Mouse (Mus musculus) heart, embryonic 15.5 days (tissue): ENCODE data around the gene Mpeg1. TPM values are rescaled to one million over a fixed set of nuclear protein-coding genes. Genes with fewer than 3 reads are reported as not detected.

ENCODE experiments used
- polyA plus RNA-seq: library from polyadenylated mRNA; unstranded; fragments of >200 nt; fragmentation: Nextera tagmentation; extraction: Ambion mirVana; gene quantifications from 2 replicates; pipeline ENCODE4 v1.2.1, GENCODE M21; 2015

Mpeg1 gene
- polyA plus RNA-seq, 1 experiment from 2014 or later: 0.54 TPM

Other genes starting within 250 kb of the Mpeg1 start
- not detected in 2 replicates for gene Olfr1432, start 228.2 kb upstream of the Mpeg1 start, polyA plus RNA-seq
- gene Olfr262, start 219.1 kb upstream of the Mpeg1 start, polyA plus RNA-seq: not detected in 2 replicates
- not detected in 2 replicates for gene Olfr235, start 199.7 kb upstream of the Mpeg1 start, polyA plus RNA-seq
- gene Olfr1434, start 180.9 kb upstream of the Mpeg1 start, polyA plus RNA-seq: not detected in 2 replicates
- gene Olfr1436, start 161.6 kb upstream of the Mpeg1 start, polyA plus RNA-seq: not detected in 2 replicates
- gene Olfr1437, start 135.7 kb upstream of the Mpeg1 start, polyA plus RNA-seq: not detected in 2 replicates
- not detected in 2 replicates for gene Olfr1438-ps1, start 124.9 kb upstream of the Mpeg1 start, polyA plus RNA-seq
- not detected in 2 replicates for gene Olfr1440, start 73.5 kb upstream of the Mpeg1 start, polyA plus RNA-seq
- gene Olfr1441, start 43.3 kb upstream of the Mpeg1 start, polyA plus RNA-seq: not detected in 2 replicates
- gene Pfpl, start 32.9 kb upstream of the Mpeg1 start, polyA plus RNA-seq: not detected in 2 replicates
- 2.5 and 4.5 TPM in 2 replicates for gene Dtx4, start 40.7 kb downstream of the Mpeg1 start, polyA plus RNA-seq
- gene Fam111a, start 85.0 kb downstream of the Mpeg1 start, polyA plus RNA-seq: 16.6 and 17.3 TPM in 2 replicates
- 0.10 and 0.15 TPM in 2 replicates for gene Gm4952, start 139.2 kb downstream of the Mpeg1 start, polyA plus RNA-seq
- gene Glyat, start 172.5 kb downstream of the Mpeg1 start, polyA plus RNA-seq: not detected in 2 replicates
- not detected in 2 replicates for gene Olfr1442, start 209.7 kb downstream of the Mpeg1 start, polyA plus RNA-seq
- gene Olfr1443, start 217.3 kb downstream of the Mpeg1 start, polyA plus RNA-seq: not detected in 2 replicates
- not detected in 2 replicates for gene Keg1, start 235.0 kb downstream of the Mpeg1 start, polyA plus RNA-seq